Mouse (Mus musculus): Measurements from ENCODE around the gene Otud5.

- TF ChIP-seq CTCF (IDR thresholded peaks at IDR 0.05; ENCODE audit: low read depth) (no peak), EP300 (IDR thresholded peaks at IDR 0.05; ENCODE audit: low read depth) (no peak)
These were observed 24.6 kb downstream of the Otud5 start for GRCm38 (mm10) chrX:7865786-7866185.

Data from liver, postnatal 0 days (tissue).